Mouse (Mus musculus): Measurements from ENCODE around the gene Sgms2.

The Sgms2 gene

GRCm38 (mm10) chr3:131364194-131364593, 127.0 kb downstream of the Sgms2 start:
- in situ Hi-C loops (cut with MboI, MseI), result loop anchor here (25.0 kb wide), 5 partner anchors 398 to 1623 kb away; partner anchors contain the start of genes Aimp1 and Tbck

- in situ Hi-C loops (cut with MboI, MseI), result loop anchor here (25.0 kb wide), 5 partner anchors 399 to 1624 kb away; partner anchors contain the start of genes Aimp1 and Tbck
Observed at GRCm38 (mm10) chr3:131363602-131364001, 127.6 kb downstream of the Sgms2 start.

- in situ Hi-C loops (cut with MboI, MseI), result loop anchor here (25.0 kb wide), 5 partner anchors 400 to 1625 kb away; partner anchors contain the start of genes Aimp1 and Tbck
Observed at GRCm38 (mm10) chr3:131361960-131362359, 129.3 kb downstream of the Sgms2 start.

GRCm38 (mm10) chr3:131359011-131359410, 132.2 kb downstream of the Sgms2 start:
- in situ Hi-C loops (cut with MboI, MseI), result loop anchor here (25.0 kb wide), 5 partner anchors 403 to 1628 kb away; partner anchors contain the start of genes Aimp1 and Tbck

GRCm38 (mm10) chr3:131358205-131358604, 133.0 kb downstream of the Sgms2 start:
- in situ Hi-C loops (cut with MboI, MseI), result loop anchor here (25.0 kb wide), 5 partner anchors 404 to 1629 kb away; partner anchors contain the start of genes Aimp1 and Tbck

- in situ Hi-C loops (cut with MboI, MseI), result loop anchor here (25.0 kb wide), 5 partner anchors 405 to 1630 kb away; partner anchors contain the start of genes Aimp1 and Tbck
Observed at GRCm38 (mm10) chr3:131357643-131358042, 133.6 kb downstream of the Sgms2 start.

- in situ Hi-C loops (cut with MboI, MseI), result loop anchor here (25.0 kb wide), 5 partner anchors 406 to 1631 kb away; partner anchors contain the start of genes Aimp1 and Tbck
Observed at GRCm38 (mm10) chr3:131356026-131356425, 135.2 kb downstream of the Sgms2 start.

- in situ Hi-C loops (cut with MboI, MseI), result loop anchor here (5.0 to 25.0 kb wide), 6 partner anchors 53 to 1637 kb away; partner anchors contain the start of genes Aimp1 and Tbck
Observed at GRCm38 (mm10) chr3:131350539-131350938, 140.7 kb downstream of the Sgms2 start.

- in situ Hi-C loops (cut with MboI, MseI), result no loop called here
Observed at GRCm38 (mm10) chr3:131349013-131349412, 142.2 kb downstream of the Sgms2 start.

- in situ Hi-C loops (cut with MboI, MseI), result no loop called here
Observed at GRCm38 (mm10) chr3:131348579-131348950, 142.6 kb downstream of the Sgms2 start.

- in situ Hi-C loops (cut with MboI, MseI), result no loop called here
Observed at GRCm38 (mm10) chr3:131347831-131348578, 143.2 kb downstream of the Sgms2 start.

GRCm38 (mm10) chr3:131345903-131346302, 145.3 kb downstream of the Sgms2 start:
- in situ Hi-C loops (cut with MboI, MseI), result no loop called here

- in situ Hi-C loops (cut with MboI, MseI), result no loop called here
Observed at GRCm38 (mm10) chr3:131343311-131343710, 147.9 kb downstream of the Sgms2 start.

- in situ Hi-C loops (cut with MboI, MseI), result no loop called here
Observed at GRCm38 (mm10) chr3:131340885-131341284, 150.3 kb downstream of the Sgms2 start.

- in situ Hi-C loops (cut with MboI, MseI), result loop anchor here (10.0 kb wide), 1 partner anchor 226 kb away; the partner anchor contains the start of gene Papss1
Observed at GRCm38 (mm10) chr3:131339280-131339679, 151.9 kb downstream of the Sgms2 start.

- in situ Hi-C loops (cut with MboI, MseI), result loop anchor here (10.0 kb wide), 1 partner anchor 227 kb away; the partner anchor contains the start of gene Papss1
Observed at GRCm38 (mm10) chr3:131337749-131338148, 153.5 kb downstream of the Sgms2 start.

- in situ Hi-C loops (cut with MboI, MseI), result loop anchor here (10.0 kb wide), 1 partner anchor 228 kb away; the partner anchor contains the start of gene Papss1
Observed at GRCm38 (mm10) chr3:131336629-131337028, 154.6 kb downstream of the Sgms2 start.

- in situ Hi-C loops (cut with MboI, MseI), result loop anchor here (10.0 kb wide), 1 partner anchor 230 kb away; the partner anchor contains the start of gene Papss1
Observed at GRCm38 (mm10) chr3:131335117-131335547, 156.1 kb downstream of the Sgms2 start.

- in situ Hi-C loops (cut with MboI, MseI), result no loop called here
Observed at GRCm38 (mm10) chr3:131327189-131327588, 164.0 kb downstream of the Sgms2 start.

- in situ Hi-C loops (cut with MboI, MseI), result no loop called here
Observed at GRCm38 (mm10) chr3:131326637-131327036, 164.6 kb downstream of the Sgms2 start.

GRCm38 (mm10) chr3:131322081-131322815, 169.0 kb downstream of the Sgms2 start:
- in situ Hi-C loops (cut with MboI, MseI), result no loop called here

- in situ Hi-C loops (cut with MboI, MseI), result no loop called here
Observed at GRCm38 (mm10) chr3:131320184-131320583, 171.0 kb downstream of the Sgms2 start.

Measured in T-helper 1 cell (primary cell).